Mouse (Mus musculus): ENCODE results near the gene Ltbp1. TPM values are rescaled to one million over a fixed set of nuclear protein-coding genes. Genes with fewer than 3 reads are reported as not detected.

Ltbp1 gene
- total and polyA plus RNA-seq, 3 experiments, result 0.01 to 0.04 TPM; not detected in 1

DNA sequence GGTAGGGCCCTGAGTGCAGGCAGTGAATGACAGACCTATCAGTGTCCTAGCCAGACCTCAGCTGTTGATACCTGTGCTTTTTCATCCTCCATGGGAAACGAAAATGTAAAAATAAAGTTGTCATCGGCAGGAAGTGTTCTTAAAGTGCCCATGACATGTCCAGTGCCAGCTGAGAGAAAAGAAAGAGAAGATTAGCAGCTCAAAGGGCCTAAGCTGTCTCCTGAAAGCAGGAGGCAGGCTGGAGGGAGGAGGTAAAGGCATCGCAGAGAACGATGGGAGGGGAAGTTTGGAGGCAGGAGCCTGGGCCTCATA, 10.8 kb upstream of the Ltbp1 start:
- no peak overlapping the region for H3K27ac ChIP-seq (ENCODE audit: control insufficient read depth, low read depth, low read length)
- no peak overlapping the region for H3K4me3 ChIP-seq (ENCODE audit: control insufficient read depth in 1 of 2, insufficient read depth in 1 of 2, low read depth in 2 of 2, low read length in 2 of 2)
- no peak overlapping the region for H3K9ac ChIP-seq (ENCODE audit: control insufficient read depth, low read depth, low read length, poor library complexity, severe bottlenecking)

DNA sequence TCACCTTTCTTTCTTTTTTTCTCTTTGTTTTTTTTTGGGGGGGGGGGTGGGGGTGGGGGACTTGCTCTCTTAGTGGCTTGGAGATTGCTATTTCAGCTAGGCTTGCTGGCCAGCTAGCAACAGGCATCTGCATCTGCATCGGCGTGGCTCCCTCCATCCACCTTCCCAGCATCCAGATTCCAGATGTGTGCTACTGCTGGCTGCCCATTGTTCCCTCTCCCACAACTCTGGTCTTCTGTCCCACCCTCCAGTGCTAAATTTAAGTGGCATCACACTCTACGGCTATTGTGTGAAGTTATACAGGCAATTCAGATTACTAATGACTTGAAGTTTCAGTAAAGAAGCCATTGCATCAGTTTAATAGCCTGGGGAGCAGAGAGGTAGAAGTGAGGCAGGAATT, 10.1 kb upstream of the Ltbp1 start:
- Histone ChIP-seq H3K27ac (ENCODE audit: control insufficient read depth, low read depth, low read length) (no peak overlapping the region), H3K27me3 (ENCODE audit: control insufficient read depth in 1 of 2, insufficient read depth in 2 of 2, low read length in 2 of 2) (no peaks in the 10 kb centered on the region), H3K9me3 (replicated peaks; ENCODE audit: insufficient read depth, low read length) (no peaks in the 10 kb centered on the region), H3K36me3 (ENCODE audit: control insufficient read depth in 1 of 2, insufficient read depth in 2 of 2, low read length in 2 of 2) (peaks cover 0 to 6% of the 10 kb centered on the region in 2 experiments; a peak in 2 of 4 replicates), H3K79me2 (ENCODE audit: control insufficient read depth, insufficient read depth, low read length, poor library complexity) (no peaks in the 10 kb centered on the region), H3K4me1 (ENCODE audit: control insufficient read depth in 1 of 2, insufficient read depth in 2 of 2, low read length in 2 of 2) (peaks cover 4% of the 10 kb centered on the region in 2 experiments; a peak in 3 of 4 replicates), H3K9ac (ENCODE audit: control insufficient read depth, low read depth, low read length, poor library complexity, severe bottlenecking) (no peak overlapping the region), H3K4me3 (ENCODE audit: control insufficient read depth in 1 of 2, insufficient read depth in 1 of 2, low read depth in 2 of 2, low read length in 2 of 2) (no peak overlapping the region)
- DNase-seq (ENCODE audit: low read depth, low spot score), result no peak
- TF ChIP-seq TCF12 (IDR thresholded peaks at IDR 0.05; ENCODE audit: low read depth, low read length) (no peak), MEF2A (IDR thresholded peaks at IDR 0.05; ENCODE audit: extremely low read depth, insufficient replicate concordance, low read depth, low read length, poor library complexity, severe bottlenecking) (no peak), ZMIZ1 (IDR thresholded peaks at IDR 0.05; ENCODE audit: low read depth, low read length) (no peak), USF1 (IDR thresholded peaks at IDR 0.05; ENCODE audit: low read depth, low read length) (no peak), NELFE (IDR thresholded peaks at IDR 0.05; ENCODE audit: low read depth, low read length) (no peak), MAZ (IDR thresholded peaks at IDR 0.05; ENCODE audit: low read depth, low read length) (no peak), SIN3A (IDR thresholded peaks at IDR 0.05; ENCODE audit: low read length) (no peak), ZKSCAN1 (IDR thresholded peaks at IDR 0.05; ENCODE audit: low read depth, low read length) (no peak), MAFK (IDR thresholded peaks at IDR 0.05; ENCODE audit: borderline replicate concordance, low read depth, low read length) (no peak)

More for the DNA sequence above, 10.8 kb upstream of the Ltbp1 start:
- Histone ChIP-seq H3K36me3 (ENCODE audit: control insufficient read depth in 1 of 2, insufficient read depth in 2 of 2, low read length in 2 of 2) (no peaks in the 10 kb centered on the region), H3K9me3 (replicated peaks; ENCODE audit: insufficient read depth, low read length) (no peaks in the 10 kb centered on the region), H3K4me1 (ENCODE audit: control insufficient read depth in 1 of 2, insufficient read depth in 2 of 2, low read length in 2 of 2) (no peaks in the 10 kb centered on the region), H3K27me3 (ENCODE audit: control insufficient read depth in 1 of 2, insufficient read depth in 2 of 2, low read length in 2 of 2) (no peaks in the 10 kb centered on the region), H3K79me2 (ENCODE audit: control insufficient read depth, insufficient read depth, low read length, poor library complexity) (no peaks in the 10 kb centered on the region)
- no peak for DNase-seq (ENCODE audit: low read depth, low spot score)
- TF ChIP-seq MAX (IDR thresholded peaks at IDR 0.05; ENCODE audit: low read length) (no peak), MYB (IDR thresholded peaks at IDR 0.05; ENCODE audit: low read depth, low read length) (no peak), CTCF (IDR thresholded peaks at IDR 0.05 in 2 of 3, conservative IDR thresholded peaks at IDR 0.05 in 1 of 3; ENCODE audit: control insufficient read depth in 1 of 3, insufficient read depth in 1 of 3, low read depth in 2 of 3, low read length in 3 of 3, poor library complexity in 1 of 3, severe bottlenecking in 1 of 3) (no peak), RAD21 (IDR thresholded peaks at IDR 0.05; ENCODE audit: low read depth, low read length) (no peak), ZNF384 (IDR thresholded peaks at IDR 0.05; ENCODE audit: low read depth, low read length) (no peak), POLR2AphosphoS5 (IDR thresholded peaks at IDR 0.05; ENCODE audit: borderline replicate concordance, low read depth, low read length) (no peak), ZMIZ1 (IDR thresholded peaks at IDR 0.05; ENCODE audit: low read depth, low read length) (no peak), ETS1 (IDR thresholded peaks at IDR 0.05; ENCODE audit: low read depth, low read length) (no peak)

All from MEL (cell line).